Mouse (Mus musculus) small intestine, adult 10 weeks (tissue): ENCODE results near the gene Mphosph8. TPM values are rescaled to one million over a fixed set of nuclear protein-coding genes. Genes with fewer than 3 reads are reported as not detected.

Source experiments
- polyA plus RNA-seq: library from polyadenylated mRNA; stranded (reverse); fragments of 350-450 nt; fragmentation: Illumina TruSeq; extraction: RNeasy Lipid Tissue Mini Kit (QIAGEN cat#74804); gene quantifications from one replicate; pipeline ENCODE4 v1.2.3, GENCODE M21; 2014; ENCODE audit warnings: low replicate concordance

Mphosph8 gene
- polyA plus RNA-seq: 43.3 TPM

GRCm38 (mm10) chr14:56667969-56668802 lies at the start of gene Mphosph8:
Gene Mphosph8 (plus strand): TSS chr14:56668248.

Other genes with a start within 250 kb of the Mphosph8 start
- 37.2 TPM for gene Cenpj, start 92.8 kb upstream of the Mphosph8 start, polyA plus RNA-seq
- gene Parp4, start 92.6 kb upstream of the Mphosph8 start, polyA plus RNA-seq: 59.7 TPM
- 27.3 TPM for gene Pspc1, start 110.1 kb downstream of the Mphosph8 start, polyA plus RNA-seq
- gene Zmym5, start 143.5 kb downstream of the Mphosph8 start, polyA plus RNA-seq: 142 TPM
- 136 TPM for gene Zmym2, start 218.4 kb downstream of the Mphosph8 start, polyA plus RNA-seq